Mouse (Mus musculus): Measurements from ENCODE around the gene Gpr50. TPM values are rescaled to one million over a fixed set of nuclear protein-coding genes. Genes with fewer than 3 reads are reported as not detected.

The Gpr50 gene
- not detected for polyA plus RNA-seq (2017; shearing (Covaris generic))

DNA sequence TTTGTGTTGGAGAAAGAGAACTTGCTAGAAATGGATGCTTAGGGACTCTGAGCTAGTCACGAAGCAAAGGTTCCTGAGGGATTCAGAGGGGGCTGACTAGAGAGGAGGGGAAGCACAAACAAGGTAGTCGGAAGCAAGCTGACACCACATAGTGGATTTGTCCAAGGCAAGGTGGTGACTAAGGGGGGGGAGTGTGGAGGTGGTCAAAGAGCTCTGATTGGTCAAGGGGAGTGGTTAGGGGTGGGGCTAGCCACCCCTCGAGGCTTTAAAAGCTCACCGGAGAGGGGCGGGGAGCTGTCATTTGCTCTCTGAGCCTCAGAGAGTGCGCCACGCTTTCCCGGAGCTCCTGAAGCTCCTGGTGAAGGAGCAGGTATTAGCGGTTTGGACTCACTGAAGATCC, at the start of gene Gpr50:
TSS of gene Gpr50 (plus strand) at position 294 of the 400 bp plus-strand sequence.

Other genes starting within 250 kb of the Gpr50 start
- 10 to 100 TPM; 14.6 to 21.9 TPM for gene Cd99l2, start 170.8 kb upstream of the Gpr50 start, polyA plus RNA-seq (2017; shearing (Covaris generic))
- 10 to 100 TPM; 28.7 to 48.0 TPM for gene Hmgb3, start 107.7 kb upstream of the Gpr50 start, polyA plus RNA-seq (2017; shearing (Covaris generic))
- gene Vma21, start 152.3 kb downstream of the Gpr50 start, polyA plus RNA-seq (2017; shearing (Covaris generic)) = 10 to 100 TPM; 33.0 to 40.2 TPM